Mouse (Mus musculus) mouse trophoblast stem cell (cell line): ENCODE data around the gene Tmem63b.
"Not testable (repeated sequence)": the region's sequence is repeated elsewhere in the genome, so short reads cannot be mapped to it uniquely, and the experiment has no call there.

Experiments used
- in situ Hi-C, 2 experiments: fragments of 300-500 bp; cut with MseI, MboI; formaldehyde crosslinking; loops; 2 replicates in 1 of 2; 3 replicates in 1 of 2; pipeline ENCODE4 v1.15.1; 2025

Tmem63b gene

GRCm38 (mm10) chr17:45628885-45629855 lies 57.5 kb downstream of the Tmem63b start:
- in situ Hi-C loops = loop anchor here (5.0 kb wide), 1 partner anchor 42 kb away; no protein-coding TSS in a partner anchor

- in situ Hi-C loops = loop anchor here (5.0 kb wide), 1 partner anchor 41 kb away; no protein-coding TSS in a partner anchor
Observed at GRCm38 (mm10) chr17:45628160-45628559, 58.5 kb downstream of the Tmem63b start.

- in situ Hi-C loops = loop anchor here (5.0 kb wide), 1 partner anchor 39 kb away; no protein-coding TSS in a partner anchor
Observed at GRCm38 (mm10) chr17:45626577-45627134, 60.0 kb downstream of the Tmem63b start.

- in situ Hi-C loops = not testable (repeated sequence)
Observed at GRCm38 (mm10) chr17:45623425-45623824, 63.3 kb downstream of the Tmem63b start.

DNA sequence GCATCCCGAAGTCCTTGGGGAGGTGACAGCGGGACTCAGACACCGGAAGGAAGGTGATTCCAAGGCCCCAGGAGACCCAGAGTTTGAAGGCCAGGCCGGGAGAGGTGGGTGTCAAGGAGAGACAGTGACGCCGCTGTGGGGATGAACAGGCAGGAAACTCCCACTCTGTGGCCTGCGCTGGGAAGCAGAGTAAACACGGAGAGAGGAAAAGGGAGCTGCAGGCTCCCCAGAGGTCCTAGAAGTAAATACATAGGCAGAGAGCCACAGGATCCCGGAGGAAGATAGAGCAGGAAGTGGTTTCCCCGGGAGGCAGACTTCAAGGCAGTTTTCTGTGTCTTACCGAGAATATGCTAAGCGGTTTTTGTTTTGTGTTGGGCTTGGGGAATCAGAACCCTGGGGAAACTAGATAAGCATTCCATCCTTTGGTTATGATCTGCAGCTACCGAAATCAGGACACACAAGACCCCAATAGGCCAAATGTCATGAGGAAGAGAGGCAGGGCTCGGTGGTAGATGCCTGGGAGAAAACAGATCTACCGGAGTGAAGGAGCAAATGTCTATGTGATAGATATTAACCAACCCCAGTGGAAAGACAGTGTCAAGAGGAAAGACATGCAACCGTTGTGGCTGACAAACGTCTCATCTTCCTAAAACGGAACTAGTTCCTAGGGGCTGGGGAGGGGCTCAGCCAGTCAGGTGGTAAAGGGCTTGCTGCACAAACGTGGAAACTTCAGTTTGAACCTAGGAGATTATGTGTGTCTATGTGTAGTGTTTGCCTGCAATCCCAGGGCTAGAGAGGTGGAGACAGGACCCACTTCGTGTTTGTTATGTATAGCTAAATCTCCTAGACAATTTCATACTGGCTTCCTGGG lies 67.1 kb downstream of the Tmem63b start:
- in situ Hi-C loops = no loop called here

DNA sequence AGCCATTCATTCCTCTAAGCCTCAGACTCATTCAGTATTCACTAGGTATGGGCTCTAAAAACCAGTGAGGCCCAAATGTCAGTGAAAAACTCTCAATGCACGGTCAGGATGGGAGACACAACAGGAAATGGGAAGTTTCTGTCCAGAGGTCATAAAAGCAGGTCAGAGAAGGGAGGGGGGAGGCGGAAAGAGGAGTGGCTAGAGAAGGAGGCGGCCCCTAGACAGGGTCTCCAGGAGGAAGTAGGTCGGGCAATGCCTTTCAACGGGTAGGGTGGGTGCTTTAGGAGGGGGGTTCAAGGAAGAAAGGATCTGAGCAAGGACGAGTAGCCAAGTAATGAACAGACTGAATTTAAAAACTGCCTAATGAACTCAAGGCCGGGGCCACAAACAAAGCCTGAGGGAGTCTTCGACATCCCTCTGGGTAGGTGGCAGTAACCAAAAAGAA lies 67.7 kb downstream of the Tmem63b start:
- in situ Hi-C loops = no loop called here

- in situ Hi-C loops = no loop called here
Observed at GRCm38 (mm10) chr17:45617655-45618054, 69.0 kb downstream of the Tmem63b start.

- in situ Hi-C loops = no loop called here
Observed at GRCm38 (mm10) chr17:45616679-45617078, 70.0 kb downstream of the Tmem63b start.

DNA sequence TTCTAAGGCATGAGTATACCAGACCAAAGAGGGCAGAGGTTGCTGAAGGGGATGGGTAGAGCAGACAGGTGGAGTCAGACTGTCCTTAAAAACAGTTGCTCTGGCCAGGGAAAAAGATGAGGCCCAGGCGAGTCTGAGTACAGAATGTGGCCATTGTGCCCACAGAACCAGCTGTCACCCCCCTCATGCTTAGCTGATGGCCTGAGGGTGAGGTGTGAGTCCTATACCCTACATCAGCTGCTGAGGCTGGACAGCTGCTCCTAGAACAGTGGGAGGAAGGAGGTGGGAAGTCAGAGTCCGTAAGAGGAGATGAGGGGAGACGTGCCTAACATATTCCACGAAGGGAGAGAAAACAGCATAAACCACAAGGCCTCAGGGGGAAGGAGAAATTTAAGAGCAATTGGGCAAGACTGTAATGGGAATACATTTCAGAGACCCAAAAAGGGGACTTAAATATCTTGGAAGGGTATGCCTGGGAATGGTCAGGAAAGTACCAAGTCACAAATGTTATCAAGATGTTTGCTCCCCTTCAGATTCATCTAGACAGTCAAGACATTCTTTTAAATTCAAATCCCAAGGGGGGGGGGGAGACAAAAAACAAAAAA lies 70.6 kb downstream of the Tmem63b start:
- in situ Hi-C loops = no loop called here

DNA sequence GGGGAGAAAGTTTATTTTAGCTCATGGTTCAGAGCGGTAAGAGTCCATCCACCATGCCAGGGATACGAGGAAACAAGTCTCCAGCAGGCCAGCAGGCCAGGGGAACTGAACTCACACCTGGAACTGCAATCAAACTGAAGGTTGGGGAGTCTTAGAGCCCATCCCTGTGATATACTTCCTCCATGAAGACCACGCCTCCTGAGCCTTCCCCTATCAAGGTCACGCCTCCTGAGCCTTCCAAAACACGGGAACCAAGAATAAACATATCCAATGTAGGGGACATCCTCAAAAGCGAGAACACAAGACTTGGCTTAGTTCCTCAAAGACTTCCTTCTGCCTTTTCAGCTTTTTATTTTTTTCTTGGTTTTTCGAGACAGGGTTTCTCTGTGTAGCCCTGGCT lies 73.8 kb downstream of the Tmem63b start:
- in situ Hi-C loops = no loop called here

GRCm38 (mm10) chr17:45612008-45612407 lies 74.7 kb downstream of the Tmem63b start:
- in situ Hi-C loops = no loop called here
